Mouse (Mus musculus) bone marrow, adult 2 months (tissue): Measurements from ENCODE around the gene Cnp.

Experiments used
- CTCF ChIP-seq: fragments of 200-500 bp; IDR thresholded peaks from 2 replicates; pipeline ENCODE4 v1.5.1; 2011; ENCODE audit warnings: low read length, control low read depth; ENCODE audit not compliant: control insufficient read depth, insufficient read depth
- POLR2A ChIP-seq: fragments of 200-500 bp; IDR thresholded peaks from 2 replicates; pipeline ENCODE4 v1.6.1; 2011; ENCODE audit warnings: low read depth, mild to moderate bottlenecking, control low read depth, low read length, borderline replicate concordance; ENCODE audit not compliant: control insufficient read depth

DNA sequence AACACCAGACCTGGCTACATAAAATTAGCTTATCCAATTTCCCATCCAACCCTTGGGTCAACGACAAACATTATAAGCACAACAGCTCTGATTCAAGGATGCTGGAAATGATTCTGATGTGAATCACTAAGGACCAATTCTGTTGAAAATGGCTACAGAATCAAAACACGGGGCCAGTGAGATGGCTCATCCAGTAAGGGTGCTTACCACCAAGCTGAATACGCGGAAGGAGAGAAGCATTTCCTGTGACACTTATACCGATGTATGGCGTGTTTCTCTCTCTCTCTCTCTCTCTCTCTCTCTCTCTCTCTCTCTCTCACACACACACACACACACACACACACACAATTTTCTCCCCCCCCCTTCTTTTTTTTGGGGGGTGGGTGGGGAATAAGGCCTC, 32.4 kb downstream of the Cnp start:
- TF ChIP-seq CTCF (no peak), POLR2A (no peak)
